Mouse (Mus musculus) brain, embryonic 14.5 days (tissue): ENCODE results near the gene Slc19a3. TPM values are rescaled to one million over a fixed set of nuclear protein-coding genes. Genes with fewer than 3 reads are reported as not detected.

Experiments
- DNase-seq: peaks from one replicate; pipeline ENCODE4 v3.0.0-alpha.2; 2011; ENCODE audit warnings: low read depth
- CTCF ChIP-seq: fragments of 200-500 bp; IDR thresholded peaks from 2 replicates; pipeline ENCODE4 v1.5.1; 2012; ENCODE audit warnings: inconsistent platforms, mild to moderate bottlenecking, moderate library complexity, borderline replicate concordance; ENCODE audit not compliant: insufficient read depth, insufficient read length; ENCODE audit errors: extremely low read depth
- POLR2A ChIP-seq: fragments of 200-500 bp; IDR thresholded peaks from 2 replicates; pipeline ENCODE4 v1.6.1; 2012; ENCODE audit warnings: mild to moderate bottlenecking, inconsistent platforms, borderline replicate concordance; ENCODE audit not compliant: poor library complexity, insufficient read depth, insufficient read length, severe bottlenecking; ENCODE audit errors: extremely low read depth
- polyA plus RNA-seq: library from polyadenylated mRNA; depleted of rRNA; stranded (reverse); fragments of >200 nt; gene quantifications from 2 replicates; pipeline ENCODE4 v1.2.3, GENCODE M21; 2012; rRNA removed

Slc19a3 gene
- polyA plus RNA-seq: 1.00 and 1.1 TPM in 2 replicates

DNA sequence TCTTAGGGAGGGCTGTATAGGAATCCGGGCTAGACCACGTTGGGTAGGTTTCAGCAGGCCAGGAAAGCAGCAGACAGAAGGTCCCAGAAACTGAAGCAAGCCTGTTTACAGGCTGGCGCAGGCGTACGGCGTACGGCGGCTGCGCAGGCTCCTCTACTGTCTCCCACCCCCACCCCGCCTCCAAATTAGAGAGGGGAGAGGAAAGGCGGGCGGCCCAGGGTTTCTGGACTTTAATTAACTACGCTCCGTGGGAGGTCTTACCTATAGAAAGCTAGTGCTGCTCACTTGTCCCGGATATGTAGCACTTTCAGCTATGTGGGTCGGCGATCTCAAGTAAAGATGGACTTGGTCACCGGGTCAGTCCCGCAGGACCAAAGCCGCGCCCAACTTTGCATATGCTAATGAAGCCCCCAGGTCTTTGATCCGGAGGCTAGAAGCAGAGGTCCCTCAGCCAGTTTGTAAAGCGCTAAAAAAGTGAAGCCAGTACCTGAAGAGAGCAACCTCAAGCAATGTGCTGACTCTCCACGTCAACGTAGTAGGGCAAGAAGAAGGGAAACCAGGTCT, at the start of gene Slc19a3:
Gene Slc19a3 (minus strand): TSS at position 340 of the 564 bp plus-strand sequence.
- TF ChIP-seq CTCF: no peak
- no peak for TF ChIP-seq POLR2A
- DNase-seq: peak; percentile 84

DNA sequence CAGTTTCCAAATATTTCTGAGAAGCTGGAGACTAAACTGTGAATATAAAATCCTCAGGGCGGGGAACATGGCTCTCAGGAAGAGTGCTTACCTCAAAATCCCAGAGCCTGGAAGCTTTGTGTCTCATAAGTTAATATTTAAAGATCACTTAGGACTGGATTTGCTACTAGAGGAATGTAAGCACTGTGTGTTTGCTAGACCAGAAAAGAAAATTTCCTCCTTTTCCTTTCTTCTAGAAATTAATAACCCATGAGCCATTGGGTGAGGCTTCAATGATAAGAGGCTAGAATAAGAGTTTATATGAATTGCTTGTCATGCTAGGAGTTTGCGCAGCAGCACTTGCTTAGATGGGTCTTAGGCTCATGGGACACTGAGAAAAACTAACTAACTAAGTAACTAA, 46.5 kb upstream of the Slc19a3 start:
- DNase-seq: no peak
- no peak for TF ChIP-seq CTCF
- TF ChIP-seq POLR2A: no peak

DNA sequence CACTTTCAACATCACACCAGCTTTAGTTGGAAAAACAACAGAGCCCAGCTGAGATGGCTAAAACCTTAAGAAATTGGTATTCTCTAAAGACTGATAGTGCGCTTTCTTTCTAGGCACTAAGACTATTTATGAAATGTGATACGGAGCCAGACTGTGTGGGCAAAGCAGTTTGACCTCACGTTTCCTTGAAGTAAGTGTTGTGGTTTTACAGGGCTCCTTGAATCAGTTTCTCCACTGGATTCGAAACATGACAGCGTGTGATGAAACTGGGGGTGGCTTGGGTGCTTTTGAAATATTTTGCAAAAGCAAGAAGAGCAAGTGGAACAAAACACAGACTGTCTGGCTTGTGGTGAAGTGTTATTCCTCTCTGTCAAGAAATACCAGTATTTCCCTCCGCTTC, 38.8 kb upstream of the Slc19a3 start:
- TF ChIP-seq POLR2A (no peak), CTCF (no peak)
- DNase-seq: no peak

DNA sequence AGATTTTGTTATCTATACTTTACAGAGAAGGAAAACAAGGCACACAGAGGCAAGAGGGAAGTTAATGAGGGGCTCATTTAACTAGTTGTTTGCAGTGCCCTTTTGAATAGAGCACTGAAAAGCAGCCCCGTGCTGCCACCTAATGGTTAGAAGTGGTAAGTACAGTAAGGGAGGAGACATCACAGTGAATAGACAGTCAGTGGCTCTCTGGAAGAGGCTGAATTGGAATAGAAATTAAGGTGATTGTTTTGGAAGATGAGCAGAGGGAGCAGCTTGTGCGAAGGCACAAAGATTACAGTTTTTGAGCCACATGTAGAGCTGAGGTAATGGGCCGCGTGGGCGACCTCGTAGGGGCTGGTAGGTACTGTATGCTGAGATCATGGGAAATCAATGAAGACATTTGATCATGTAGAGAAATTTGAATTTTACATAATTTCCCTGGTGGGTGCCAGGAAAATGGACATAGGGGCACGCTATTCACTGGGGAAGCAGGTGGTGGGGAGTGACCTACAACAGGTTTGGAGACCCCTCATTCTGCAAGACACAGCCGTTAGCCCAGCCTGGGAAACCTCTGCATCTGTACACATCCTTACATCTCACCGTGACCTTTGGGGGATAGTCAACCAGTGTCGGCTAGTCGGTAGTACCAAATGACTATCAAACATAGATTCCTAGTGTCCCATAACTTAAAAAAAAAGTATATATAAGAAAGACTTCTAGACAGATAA, 38.1 kb upstream of the Slc19a3 start:
- TF ChIP-seq CTCF: peak; percentile 80; the same call in 1 of the 2 replicates
- TF ChIP-seq POLR2A: no peak
- peak; percentile 88 for DNase-seq

DNA sequence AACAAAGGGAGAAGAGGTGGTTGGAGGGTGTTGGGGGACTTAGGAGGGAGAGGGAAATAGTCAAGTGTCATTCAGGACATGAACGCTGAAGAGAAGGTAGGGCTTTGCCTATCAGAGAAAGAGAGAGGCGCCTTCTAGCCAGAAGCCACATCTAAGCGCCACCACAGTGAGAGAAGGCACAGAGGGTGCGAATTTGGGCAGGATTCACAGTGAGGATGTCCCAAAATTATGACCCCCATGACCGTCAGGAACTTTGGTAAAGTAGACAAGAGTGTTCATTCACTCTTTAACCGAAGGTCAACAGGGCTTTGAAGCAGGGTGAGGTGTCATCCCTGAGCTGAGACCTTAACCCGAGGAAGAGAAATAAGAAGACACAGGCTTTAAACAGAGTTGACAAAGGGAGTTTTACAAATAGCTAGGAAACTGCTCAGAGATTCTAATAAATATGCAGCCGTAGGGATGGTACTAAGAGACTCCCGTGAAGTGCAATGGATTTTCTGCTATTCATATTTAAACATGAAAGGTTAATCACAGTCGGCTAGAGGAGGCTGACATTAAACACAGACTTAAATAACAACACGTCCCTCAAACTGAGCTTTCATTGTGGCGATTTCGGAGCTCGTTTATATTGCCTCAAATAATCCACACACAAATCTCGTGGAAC, 37.4 kb upstream of the Slc19a3 start:
- TF ChIP-seq CTCF (no peak), POLR2A (no peak)
- DNase-seq: no peak

DNA sequence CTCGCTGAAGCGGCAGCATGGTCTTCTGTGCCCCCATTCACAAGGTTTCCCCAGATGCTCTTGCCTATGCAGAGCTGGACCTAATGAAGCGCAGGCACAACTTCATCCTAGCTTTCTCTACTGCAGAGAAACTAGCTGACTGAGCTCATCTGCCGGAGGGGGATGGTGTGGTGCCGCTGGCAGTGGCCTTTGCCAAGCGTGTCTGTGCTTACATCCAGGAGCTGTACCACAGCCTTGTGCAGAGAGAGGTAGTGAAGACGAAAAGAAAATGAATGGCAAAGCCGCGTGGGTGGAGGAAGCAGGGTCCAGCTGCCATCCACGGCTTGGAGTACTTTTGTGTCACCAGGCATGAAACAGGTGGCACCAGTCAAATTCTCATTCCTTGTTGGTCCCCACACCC, 29.0 kb upstream of the Slc19a3 start:
- TF ChIP-seq POLR2A (no peak), CTCF (no peak)

DNA sequence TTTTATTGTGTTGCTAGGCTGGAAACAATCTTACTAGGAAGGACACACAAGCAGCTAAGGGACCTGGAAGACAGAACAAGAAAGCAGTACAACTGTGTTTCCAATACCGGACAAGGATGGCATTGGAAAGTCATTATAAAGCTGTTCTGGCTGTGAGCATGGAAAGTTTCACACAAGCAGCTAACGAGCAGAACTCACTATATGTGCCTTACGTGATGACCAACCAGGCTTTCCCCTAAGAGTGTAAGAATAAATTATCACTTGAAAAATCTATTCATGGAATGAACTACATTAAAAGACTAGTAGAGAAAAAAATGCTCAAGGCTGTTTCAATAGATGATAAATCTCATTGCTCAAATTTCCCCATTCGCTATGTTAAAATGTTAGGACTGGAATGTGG, 28.3 kb upstream of the Slc19a3 start:
- TF ChIP-seq POLR2A: no peak
- no peak for TF ChIP-seq CTCF
- DNase-seq: peak; percentile 4

More for the DNA sequence above, 29.0 kb upstream of the Slc19a3 start:
- DNase-seq: peak; percentile 5

DNA sequence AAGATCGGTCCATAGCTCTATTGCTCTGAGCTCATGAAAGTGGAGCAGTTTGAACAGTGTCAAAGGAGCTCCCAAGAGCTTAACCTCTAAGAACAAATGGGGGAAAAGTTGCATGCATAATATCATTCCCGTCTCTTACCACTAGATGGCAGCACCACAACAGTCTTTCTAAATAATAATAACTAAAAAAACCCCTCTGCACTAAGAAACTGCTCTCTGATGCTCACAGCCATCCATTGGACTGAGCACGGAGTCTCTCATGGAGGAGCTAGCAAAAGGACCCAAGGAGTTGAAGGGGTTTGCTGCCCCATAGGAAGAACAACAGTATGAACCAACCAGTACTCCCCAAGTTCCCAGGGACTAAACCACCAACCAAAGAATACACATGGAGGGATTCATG, 26.6 kb upstream of the Slc19a3 start:
- DNase-seq: peak; percentile 62
- TF ChIP-seq POLR2A: no peak
- peak; percentile 14; the same call in 1 of the 2 replicates for TF ChIP-seq CTCF

DNA sequence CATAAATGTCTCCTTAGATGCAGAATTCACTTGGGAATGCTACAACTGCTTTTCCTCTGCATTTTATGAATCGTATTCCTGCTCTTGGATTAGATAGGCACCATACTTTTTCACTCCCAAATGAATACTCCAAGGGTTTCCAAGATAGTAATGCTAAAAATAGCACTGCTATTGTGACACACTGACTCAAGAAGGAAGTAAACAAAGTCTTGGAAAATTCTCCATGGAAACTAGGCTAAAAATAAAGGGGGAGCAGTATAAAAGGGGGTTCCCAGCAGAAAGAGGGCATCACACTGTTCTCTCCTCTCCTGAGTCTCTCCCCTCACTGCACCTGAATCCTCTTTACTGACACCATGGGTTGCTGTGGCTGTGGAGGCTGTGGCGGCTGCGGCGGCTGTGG, 22.4 kb upstream of the Slc19a3 start, which contains the start of gene Krtap28-13:
Gene Krtap28-13 (plus strand): TSS at position 288 of the 400 bp plus-strand sequence.
- no peak for TF ChIP-seq POLR2A
- no peak for TF ChIP-seq CTCF
- DNase-seq: no peak

DNA sequence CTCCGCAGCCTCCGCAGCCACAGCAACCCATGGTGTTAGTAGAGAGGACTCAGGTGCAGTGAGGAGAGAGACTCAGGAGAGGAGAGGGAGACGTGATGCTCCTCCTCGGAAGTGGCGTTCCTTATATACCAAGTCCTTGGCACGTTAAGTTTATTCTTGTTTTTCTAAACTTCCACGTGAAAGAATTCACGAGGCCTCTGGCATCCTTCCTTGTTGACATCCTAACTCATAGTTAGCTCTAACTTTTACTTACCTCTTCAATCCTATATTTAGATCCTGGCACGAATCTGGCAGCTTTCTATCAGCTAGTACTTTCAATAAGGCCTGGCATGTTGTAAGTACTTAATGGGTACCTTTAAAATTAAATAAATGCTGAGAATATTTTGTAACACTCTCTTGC, 21.0 kb upstream of the Slc19a3 start, which contains the start of gene A030005K14Rik:
Gene A030005K14Rik (minus strand): TSS at position 101 of the 400 bp plus-strand sequence.
- no peak for TF ChIP-seq POLR2A
- no peak for TF ChIP-seq CTCF

DNA sequence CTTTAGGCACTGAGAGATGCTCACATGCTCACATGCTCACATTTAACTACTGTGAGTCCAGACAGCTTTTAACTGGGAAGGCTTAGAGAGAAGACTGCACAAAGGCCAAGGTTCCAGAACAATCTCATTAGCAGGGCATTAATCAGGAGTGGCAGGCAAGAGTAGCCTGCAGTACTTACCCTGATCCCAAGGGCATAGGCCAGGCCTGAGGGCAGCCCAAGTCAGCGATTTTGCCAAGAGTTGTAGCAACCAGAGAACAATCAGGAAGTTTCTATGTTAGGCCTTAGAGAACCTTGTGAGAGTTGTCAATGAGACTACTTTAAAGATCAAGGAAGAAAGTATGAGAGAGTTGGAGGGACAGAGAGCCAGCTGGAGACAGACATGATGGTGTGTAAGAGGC, 20.2 kb upstream of the Slc19a3 start:
- no peak for DNase-seq
- TF ChIP-seq POLR2A (no peak), CTCF (no peak)

More for the DNA sequence above, 21.0 kb upstream of the Slc19a3 start, which contains the start of gene A030005K14Rik:
- no peak for DNase-seq

DNA sequence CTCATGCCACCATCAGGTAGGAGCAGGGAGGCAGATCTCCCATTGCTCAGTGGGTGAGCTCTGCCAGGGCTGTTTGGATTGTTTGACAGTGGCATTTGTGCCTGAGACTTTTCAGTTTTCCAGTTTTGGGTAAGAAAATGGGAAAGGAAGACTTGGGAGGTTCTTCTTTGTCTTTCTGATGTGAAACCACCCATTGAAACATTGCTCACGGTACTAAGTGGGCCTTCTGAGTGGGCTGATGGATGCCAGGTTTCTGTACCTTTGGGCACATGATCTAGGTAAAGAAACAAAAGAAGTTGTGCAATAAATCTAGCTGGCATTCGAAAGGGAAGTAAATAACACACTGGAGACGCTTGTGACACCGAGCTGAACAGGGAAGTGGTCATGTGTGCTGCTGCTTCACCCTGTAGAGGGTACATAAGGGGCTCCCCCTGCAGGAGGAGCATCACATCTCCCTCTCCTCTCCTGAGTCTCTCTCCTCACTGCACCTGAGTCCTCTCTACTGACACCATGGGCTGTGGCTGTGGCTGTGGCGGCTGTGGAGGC, 6.7 kb upstream of the Slc19a3 start, which contains the start of gene Gm47969:
Gene Gm47969 (plus strand): TSS at position 51 of the 546 bp plus-strand sequence.
- TF ChIP-seq POLR2A: no peak
- DNase-seq: no peak

DNA sequence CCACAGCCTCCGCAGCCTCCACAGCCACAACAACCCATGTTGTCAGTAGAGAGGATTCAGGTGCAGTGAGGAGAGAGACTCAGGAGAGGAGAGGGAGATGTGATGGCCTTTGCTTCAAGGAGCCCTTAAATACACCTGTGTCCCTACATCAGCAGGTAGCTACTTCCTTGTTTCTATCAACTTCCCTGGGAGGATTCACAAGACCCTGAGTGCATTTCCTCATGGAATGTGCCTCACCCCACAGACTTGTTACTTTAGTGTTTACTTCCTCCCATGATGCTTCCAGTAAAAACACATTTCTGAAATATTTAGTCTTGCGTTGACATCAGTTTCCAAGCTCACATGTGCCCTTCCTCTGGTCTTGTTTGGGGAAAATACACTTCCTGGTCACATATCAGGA, 4.1 kb upstream of the Slc19a3 start, which contains the start of gene Krtap28-10:
Gene Krtap28-10 (minus strand): TSS at position 101 of the 400 bp plus-strand sequence.
- DNase-seq: no peak
- no peak for TF ChIP-seq POLR2A
- no peak for TF ChIP-seq CTCF

DNA sequence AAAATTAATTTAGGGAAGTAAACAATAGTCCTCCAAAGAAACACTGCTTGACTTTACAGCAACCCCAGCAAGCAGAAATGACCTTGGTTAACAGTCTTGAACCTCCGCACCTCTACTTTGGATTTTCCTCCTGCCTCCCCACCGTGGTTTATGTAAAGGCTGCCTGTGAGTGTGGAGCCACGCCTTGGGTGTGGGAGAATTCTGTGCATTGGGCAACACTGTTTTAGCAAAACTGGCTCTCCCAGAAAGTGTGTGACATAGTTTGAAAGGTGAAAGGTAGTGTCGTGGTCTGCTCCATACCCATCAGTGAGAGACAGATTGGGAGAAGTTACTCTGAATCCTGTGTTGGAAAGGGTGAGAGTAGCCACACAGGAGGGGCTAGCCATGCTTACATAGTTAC, 832 bp upstream of the Slc19a3 start:
- no peak for DNase-seq
- TF ChIP-seq POLR2A (no peak), CTCF (no peak)
